Mouse (Mus musculus) heart, postnatal 0 days (tissue): ENCODE data around the gene Olfr193. TPM values are rescaled to one million over a fixed set of nuclear protein-coding genes. Genes with fewer than 3 reads are reported as not detected.
"Not testable (repeated sequence)": the region's sequence is repeated elsewhere in the genome, so short reads cannot be mapped to it uniquely, and the experiment has no call there.

Experiments used
- ATAC-seq: fragments of 200-750 bp; cut with Nextera tagmentation; 2 replicates; pipeline ENCODE4 v1.8.0; 2017; ENCODE audit warnings: low read depth, moderate number of reproducible peaks, moderate library complexity; ENCODE audit not compliant: insufficient read depth
- DNase-seq: peaks from one replicate; pipeline ENCODE4 v3.0.0-alpha.2; 2016; ENCODE audit warnings: low spot score
- H3K27ac ChIP-seq: fragments of 300-500 bp; sonication (generic); 2 replicates; pipeline ENCODE4 v1.5.1; 2014; ENCODE audit warnings: low read depth, mild to moderate bottlenecking
- H3K27me3 ChIP-seq: fragments of 300-500 bp; sonication (generic); 2 replicates; pipeline ENCODE4 v1.6.1; 2014; ENCODE audit warnings: low read length, mixed read lengths; ENCODE audit not compliant: control insufficient read depth, insufficient read depth
- H3K36me3 ChIP-seq: fragments of 300-500 bp; sonication (generic); replicated peaks from 2 replicates; pipeline ENCODE4 v1.6.1; 2014; ENCODE audit warnings: low read length, mixed read lengths; ENCODE audit not compliant: control insufficient read depth, insufficient read depth
- H3K4me1 ChIP-seq: fragments of 300-500 bp; sonication (generic); 2 replicates; pipeline ENCODE4 v1.6.1; 2014; ENCODE audit warnings: antibody characterized with exemption; ENCODE audit not compliant: control insufficient read depth, insufficient read depth
- H3K4me2 ChIP-seq: fragments of 300-500 bp; sonication (generic); 2 replicates; pipeline ENCODE4 v1.6.1; 2014; ENCODE audit warnings: low read depth, mild to moderate bottlenecking, low read length, moderate library complexity
- H3K4me3 ChIP-seq: fragments of 300-500 bp; sonication (generic); 2 replicates; pipeline ENCODE4 v1.5.1; 2014; ENCODE audit warnings: low read depth, low read length
- H3K9ac ChIP-seq: fragments of 300-500 bp; sonication (generic); replicated peaks from 2 replicates; pipeline ENCODE4 v1.6.1; 2014; ENCODE audit warnings: low read depth, low read length, mixed read lengths
- H3K9me3 ChIP-seq: fragments of 300-500 bp; sonication (generic); replicated peaks from 2 replicates; pipeline ENCODE4 v1.6.1; 2016; ENCODE audit warnings: low read length; ENCODE audit not compliant: control insufficient read depth
- CTCF ChIP-seq: IDR thresholded peaks from 2 replicates; pipeline ENCODE4 v1.5.1; 2016; ENCODE audit warnings: antibody characterized with exemption, control low read depth, low read depth
- EP300 ChIP-seq: IDR thresholded peaks from 2 replicates; pipeline ENCODE4 v1.6.1; 2016; ENCODE audit warnings: antibody characterized with exemption, low read depth
- WGBS: fragments of 180-500 bp; shearing (Covaris S2); extraction: QIAGEN DNeasy Blood & Tissue Kit; methylation state at CpG from one replicate; pipeline ENCODE4 v1.1.7; 2014; 5-methylcytosine and 5-hydroxymethylcytosine counted together
- polyA plus RNA-seq: library from polyadenylated mRNA; unstranded; fragments of >200 nt; fragmentation: Nextera tagmentation; extraction: Ambion mirVana; gene quantifications from 2 replicates; pipeline ENCODE4 v1.2.1, GENCODE M21; 2015
- total RNA-seq: library from RNA; depleted of rRNA; stranded (reverse); fragments of >200 nt; gene quantifications from 2 replicates; pipeline ENCODE4 v1.2.3, GENCODE M21; 2014; ENCODE audit warnings: low replicate concordance; rRNA removed

The Olfr193 gene
- total RNA-seq = not detected in 2 replicates
- not detected in 2 replicates for polyA plus RNA-seq

GRCm38 (mm10) chr16:59111781-59112180 lies at the start of gene Olfr193:
Gene Olfr193 (minus strand): TSS chr16:59111881.
- Histone ChIP-seq H3K9me3 (0 out of 2 replicates have a peak, but pooled peaks cover 5% of the 10 kb centered on the region), H3K9ac (no peak within 1 kb of the TSS), H3K27me3 (no peaks in the 10 kb centered on the region), H3K27ac (no peak within 1 kb of the TSS), H3K4me3 (no peak within 1 kb of the TSS), H3K4me2 (no peak within 1 kb of the TSS), H3K36me3 (no peaks in the 10 kb centered on the region), H3K4me1 (no peaks in the 10 kb centered on the region)
- WGBS = 74% methylated on average over 1 of the region's 1 CpGs
- DNase-seq (no peak), ATAC-seq (no peak)
- TF ChIP-seq CTCF (no peak), EP300 (no peak)

GRCm38 (mm10) chr16:59151996-59152395 lies 40.3 kb upstream of the Olfr193 start:
- TF ChIP-seq CTCF (no peak), EP300 (no peak)
- Histone ChIP-seq H3K27ac (no peak overlapping the region), H3K27me3 (no peaks in the 10 kb centered on the region), H3K4me1 (no peaks in the 10 kb centered on the region), H3K4me2 (no peak overlapping the region), H3K36me3 (no peaks in the 10 kb centered on the region), H3K4me3 (no peak overlapping the region), H3K9ac (no peak overlapping the region), H3K9me3 (no peaks in the 10 kb centered on the region)
- 76% methylated on average over 2 of the region's 2 CpGs for WGBS
- DNase-seq (no peak), ATAC-seq (no peak)

GRCm38 (mm10) chr16:59146746-59147145 lies 35.1 kb upstream of the Olfr193 start, which contains the start of gene Olfr195:
Gene Olfr195 (plus strand): TSS chr16:59147046.
- Histone ChIP-seq H3K36me3 (no peaks in the 10 kb centered on the region), H3K27ac (no peak within 1 kb of the TSS), H3K27me3 (no peaks in the 10 kb centered on the region), H3K4me1 (no peaks in the 10 kb centered on the region), H3K9me3 (no peaks in the 10 kb centered on the region), H3K9ac (no peak within 1 kb of the TSS), H3K4me3 (no peak within 1 kb of the TSS), H3K4me2 (no peak within 1 kb of the TSS)
- TF ChIP-seq CTCF (no peak), EP300 (no peak)
- DNase-seq = no peak
- 93% methylated on average over 1 of the region's 1 CpGs for WGBS
- no peak for ATAC-seq

- no peak for ATAC-seq
Measured at GRCm38 (mm10) chr16:59141105-59141504, 29.4 kb upstream of the Olfr193 start.

GRCm38 (mm10) chr16:59130740-59131139 lies 19.1 kb upstream of the Olfr193 start:
- 78% methylated on average over 1 of the region's 1 CpGs for WGBS
- Histone ChIP-seq H3K9ac (no peak overlapping the region), H3K4me1 (no peaks in the 10 kb centered on the region), H3K27ac (no peak overlapping the region), H3K27me3 (no peaks in the 10 kb centered on the region), H3K4me3 (no peak overlapping the region), H3K36me3 (no peaks in the 10 kb centered on the region), H3K9me3 (no peaks in the 10 kb centered on the region), H3K4me2 (no peak overlapping the region)
- no peak for DNase-seq
- no peak for ATAC-seq
- TF ChIP-seq CTCF (no peak), EP300 (no peak)

More at GRCm38 (mm10) chr16:59141105-59141504, 29.4 kb upstream of the Olfr193 start:
- no peak overlapping the region for H3K4me2 ChIP-seq
- no peaks in the 10 kb centered on the region for H3K36me3 ChIP-seq
- H3K9me3 ChIP-seq = no peaks in the 10 kb centered on the region
- H3K9ac ChIP-seq = no peak overlapping the region
- H3K4me3 ChIP-seq = no peak overlapping the region
- H3K4me1 ChIP-seq = no peaks in the 10 kb centered on the region
- TF ChIP-seq CTCF (no peak), EP300 (no peak)
- H3K27me3 ChIP-seq = no peaks in the 10 kb centered on the region
- no peak overlapping the region for H3K27ac ChIP-seq
- DNase-seq = no peak

GRCm38 (mm10) chr16:59120969-59121368 lies 9.3 kb upstream of the Olfr193 start, which contains the start of gene Olfr194:
Gene Olfr194 (minus strand): TSS chr16:59121069.
- no peak for TF ChIP-seq EP300
- no peak for TF ChIP-seq CTCF
- 0 out of 2 replicates have a peak, but pooled peaks cover 12% of the 10 kb centered on the region for H3K9me3 ChIP-seq
- no peak within 1 kb of the TSS for H3K9ac ChIP-seq
- H3K27me3 ChIP-seq = no peaks in the 10 kb centered on the region
- no peaks in the 10 kb centered on the region for H3K36me3 ChIP-seq
- no peak for DNase-seq
- H3K4me3 ChIP-seq = no peak within 1 kb of the TSS
- H3K27ac ChIP-seq = no peak within 1 kb of the TSS
- no peak within 1 kb of the TSS for H3K4me2 ChIP-seq
- no peaks in the 10 kb centered on the region for H3K4me1 ChIP-seq
- ATAC-seq = no peak

GRCm38 (mm10) chr16:59108522-59108921 lies 3.2 kb downstream of the Olfr193 start:
- not testable (repeated sequence) for DNase-seq, H3K36me3 ChIP-seq, H3K9me3 ChIP-seq, H3K9ac ChIP-seq, H3K27ac ChIP-seq, H3K4me2 ChIP-seq, ATAC-seq, H3K4me1 ChIP-seq, H3K27me3 ChIP-seq, H3K4me3 ChIP-seq
- WGBS = 30% methylated on average over 5 of the region's 5 CpGs
